Mouse (Mus musculus): ENCODE data around the gene Slc38a8. TPM values are rescaled to one million over a fixed set of nuclear protein-coding genes. Genes with fewer than 3 reads are reported as not detected.

The Slc38a8 gene
- polyA plus RNA-seq, 1 experiment from 2014 or later = not detected

DNA sequence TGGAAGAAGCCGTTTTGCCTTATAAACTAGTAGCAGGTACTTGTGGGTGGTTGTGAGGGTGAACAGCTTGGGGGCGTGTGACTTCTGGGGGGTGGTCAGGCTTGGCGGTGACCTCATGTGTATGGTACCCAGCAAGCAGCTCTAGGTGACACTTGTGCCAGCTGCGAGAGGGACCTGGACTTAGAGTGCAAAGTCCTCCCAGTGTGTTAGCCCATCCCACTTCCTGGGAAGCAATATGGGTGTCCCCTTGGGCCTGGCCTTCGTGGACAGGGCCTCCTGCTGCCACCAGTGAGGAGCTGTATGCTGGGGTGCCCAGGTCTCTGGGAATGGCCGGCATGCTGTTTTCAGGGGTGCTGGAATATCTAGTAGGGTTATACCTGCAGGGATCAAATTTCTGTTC, 62.6 kb downstream of the Slc38a8 start:
- Histone ChIP-seq H3K9ac (no peak overlapping the region), H3K27me3 (ENCODE audit: control insufficient read depth, insufficient read depth, low read length) (no peaks in the 10 kb centered on the region), H3K4me3 (replicated peaks; ENCODE audit: low read length) (no peak overlapping the region), H3K27ac (no peak overlapping the region), H3K36me3 (replicated peaks; ENCODE audit: control insufficient read depth, insufficient read depth) (no peaks in the 10 kb centered on the region), H3K4me1 (replicated peaks; ENCODE audit: control insufficient read depth, insufficient read depth, low read length) (peaks cover 7% of the 10 kb centered on the region; the same call in 1 of the 2 replicates), H3K4me2 (replicated peaks) (no peak overlapping the region), H3K9me3 (ENCODE audit: control insufficient read depth, low read length) (no peaks in the 10 kb centered on the region)
- 82% methylated on average over 6 of the region's 6 CpGs for WGBS
- no peak for DNase-seq (ENCODE audit: low spot score)
- no peak for ATAC-seq (ENCODE audit: low FRiP score)

DNA sequence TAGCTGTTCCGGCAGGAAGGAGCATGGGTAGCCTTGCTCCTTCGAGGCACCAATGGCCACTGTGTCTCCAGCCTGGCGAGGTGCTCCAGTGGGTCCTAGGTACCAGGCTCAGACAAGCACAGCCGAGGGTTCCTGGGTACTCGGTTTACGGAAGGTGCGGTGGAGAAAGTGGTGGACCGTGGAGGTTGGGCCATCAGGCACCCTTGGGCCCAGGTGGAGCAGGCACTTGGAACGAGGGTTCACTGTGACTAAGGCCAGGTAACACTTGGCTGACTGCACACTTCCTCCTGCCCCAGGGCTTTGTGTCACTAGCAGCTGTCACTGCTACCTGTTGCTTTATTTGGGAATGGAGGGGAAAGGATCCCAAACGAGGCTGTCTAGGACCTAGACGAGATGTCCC, 64.0 kb downstream of the Slc38a8 start:
- peaks cover 7% of the 10 kb centered on the region; the same call in 1 of the 2 replicates for H3K4me1 ChIP-seq (replicated peaks; ENCODE audit: control insufficient read depth, insufficient read depth, low read length)
- H3K9ac ChIP-seq = no peak overlapping the region
- ATAC-seq (ENCODE audit: low FRiP score) = no peak
- H3K9me3 ChIP-seq (ENCODE audit: control insufficient read depth, low read length) = no peaks in the 10 kb centered on the region
- WGBS = 78% methylated on average over 11 of the region's 11 CpGs
- no peak overlapping the region for H3K27ac ChIP-seq
- no peaks in the 10 kb centered on the region for H3K36me3 ChIP-seq (replicated peaks; ENCODE audit: control insufficient read depth, insufficient read depth)
- H3K4me2 ChIP-seq (replicated peaks) = no peak overlapping the region
- no peak overlapping the region for H3K4me3 ChIP-seq (replicated peaks; ENCODE audit: low read length)
- H3K27me3 ChIP-seq (ENCODE audit: control insufficient read depth, insufficient read depth, low read length) = no peaks in the 10 kb centered on the region
- DNase-seq (ENCODE audit: low spot score) = no peak

DNA sequence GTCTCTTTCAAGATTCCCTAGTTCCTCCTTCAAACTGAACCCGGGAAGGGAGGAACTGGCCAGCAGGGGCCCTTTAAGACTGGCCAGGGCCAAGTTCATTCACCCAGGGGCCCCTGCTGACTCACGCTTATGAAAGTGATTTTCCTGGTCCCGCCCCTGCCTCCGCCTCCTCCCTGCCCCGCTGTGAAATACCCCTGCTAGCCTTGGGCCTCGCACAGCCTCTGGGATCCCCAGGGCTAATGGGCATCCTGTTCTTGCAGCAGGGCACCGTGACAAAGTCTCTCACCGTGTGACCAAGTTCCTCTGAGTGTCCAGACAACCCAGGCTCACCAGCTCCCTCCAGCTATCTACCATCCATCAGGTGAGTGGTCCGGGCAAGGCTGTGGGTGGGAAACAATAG, 64.6 kb downstream of the Slc38a8 start:
- Histone ChIP-seq H3K9me3 (ENCODE audit: control insufficient read depth, low read length) (no peaks in the 10 kb centered on the region), H3K27ac (no peak overlapping the region), H3K4me3 (replicated peaks; ENCODE audit: low read length) (no peak overlapping the region), H3K4me1 (replicated peaks; ENCODE audit: control insufficient read depth, insufficient read depth, low read length) (peaks cover 7% of the 10 kb centered on the region; the same call in 1 of the 2 replicates), H3K4me2 (replicated peaks) (no peak overlapping the region), H3K27me3 (ENCODE audit: control insufficient read depth, insufficient read depth, low read length) (no peaks in the 10 kb centered on the region), H3K9ac (no peak overlapping the region), H3K36me3 (replicated peaks; ENCODE audit: control insufficient read depth, insufficient read depth) (no peaks in the 10 kb centered on the region)
- 17% methylated on average over 9 of the region's 9 CpGs for WGBS
- DNase-seq (ENCODE audit: low spot score) (no peak), ATAC-seq (ENCODE audit: low FRiP score) (no peak)

DNA sequence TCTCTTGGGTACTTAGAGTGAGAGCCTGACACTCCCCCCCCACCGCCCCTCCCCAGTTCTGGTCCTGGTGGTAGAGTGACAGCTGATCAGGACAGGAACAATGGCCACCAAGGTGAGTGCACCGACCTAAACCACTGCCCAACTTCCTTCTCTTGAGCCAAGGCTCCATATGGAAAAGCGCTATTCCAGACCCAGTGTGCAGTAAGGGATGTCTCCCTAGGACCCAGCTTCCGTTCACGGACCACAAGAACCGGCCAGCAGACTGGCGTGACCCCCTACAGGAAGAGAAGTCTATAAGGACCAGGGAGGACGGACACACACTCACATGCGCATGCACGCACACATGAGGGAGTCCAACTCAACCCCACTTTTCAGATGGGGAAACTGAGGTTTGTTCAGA, 65.2 kb downstream of the Slc38a8 start:
- Histone ChIP-seq H3K27ac (no peak overlapping the region), H3K9ac (no peak overlapping the region), H3K4me3 (replicated peaks; ENCODE audit: low read length) (no peak overlapping the region), H3K36me3 (replicated peaks; ENCODE audit: control insufficient read depth, insufficient read depth) (no peaks in the 10 kb centered on the region), H3K27me3 (ENCODE audit: control insufficient read depth, insufficient read depth, low read length) (no peaks in the 10 kb centered on the region), H3K4me2 (replicated peaks) (no peak overlapping the region), H3K4me1 (replicated peaks; ENCODE audit: control insufficient read depth, insufficient read depth, low read length) (peaks cover 7% of the 10 kb centered on the region; the same call in 1 of the 2 replicates), H3K9me3 (ENCODE audit: control insufficient read depth, low read length) (no peaks in the 10 kb centered on the region)
- 86% methylated on average over 10 of the region's 10 CpGs for WGBS
- no peak for ATAC-seq (ENCODE audit: low FRiP score)
- no peak for DNase-seq (ENCODE audit: low spot score)

DNA sequence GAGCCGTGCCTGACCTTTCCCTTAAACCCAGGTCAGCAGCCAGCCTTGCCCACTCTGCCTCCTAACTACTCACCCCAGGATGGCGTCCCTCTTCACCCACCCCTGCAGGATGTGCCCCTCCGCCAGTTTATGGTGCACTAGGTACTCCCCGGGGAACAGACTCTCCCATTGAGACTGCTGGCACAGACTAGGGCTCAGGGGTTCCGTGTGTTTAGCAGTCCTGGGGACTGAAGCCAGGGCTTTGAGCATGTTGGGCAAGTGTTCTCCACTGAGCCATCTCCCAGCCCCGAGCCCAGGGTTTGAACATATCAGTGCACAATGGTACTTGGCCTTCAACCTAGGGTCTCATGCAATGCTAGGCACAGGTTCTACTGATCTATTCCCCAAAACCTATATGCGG, 66.0 kb downstream of the Slc38a8 start:
- 0 out of 2 replicates have a peak, but pooled peaks cover 6% of the 10 kb centered on the region for H3K4me1 ChIP-seq (replicated peaks; ENCODE audit: control insufficient read depth, insufficient read depth, low read length)
- H3K36me3 ChIP-seq (replicated peaks; ENCODE audit: control insufficient read depth, insufficient read depth) = no peaks in the 10 kb centered on the region
- no peak for DNase-seq (ENCODE audit: low spot score)
- H3K9me3 ChIP-seq (ENCODE audit: control insufficient read depth, low read length) = no peaks in the 10 kb centered on the region
- H3K9ac ChIP-seq = no peak overlapping the region
- no peak overlapping the region for H3K4me2 ChIP-seq (replicated peaks)
- no peak overlapping the region for H3K27ac ChIP-seq
- H3K27me3 ChIP-seq (ENCODE audit: control insufficient read depth, insufficient read depth, low read length) = no peaks in the 10 kb centered on the region
- ATAC-seq (ENCODE audit: low FRiP score) = no peak
- H3K4me3 ChIP-seq (replicated peaks; ENCODE audit: low read length) = no peak overlapping the region
- WGBS = 86% methylated on average over 7 of the region's 7 CpGs

DNA sequence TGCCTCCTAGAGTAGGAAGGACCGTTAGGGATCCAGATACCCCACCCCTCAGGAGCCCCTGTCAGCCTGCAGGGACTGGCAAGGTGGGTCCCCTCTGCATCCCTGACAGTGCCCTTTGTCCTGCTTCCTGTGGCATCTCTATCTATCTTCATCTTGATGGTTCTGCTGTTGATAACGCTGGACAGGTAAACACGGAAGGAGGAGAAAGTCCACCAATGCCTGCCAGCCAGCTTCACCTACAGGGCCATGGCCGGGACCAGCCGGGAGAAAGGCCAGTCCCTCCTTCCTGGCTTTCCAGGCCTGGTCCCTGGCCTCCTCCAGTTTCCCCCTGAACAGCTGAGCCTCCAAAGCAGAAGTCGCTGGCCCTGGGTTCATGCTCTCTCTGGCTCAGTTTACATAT, 66.9 kb downstream of the Slc38a8 start:
- no peak overlapping the region for H3K27ac ChIP-seq
- ATAC-seq (ENCODE audit: low FRiP score) (no peak), DNase-seq (ENCODE audit: low spot score) (no peak)
- no peaks in the 10 kb centered on the region for H3K4me1 ChIP-seq (replicated peaks; ENCODE audit: control insufficient read depth, insufficient read depth, low read length)
- no peak overlapping the region for H3K4me2 ChIP-seq (replicated peaks)
- no peaks in the 10 kb centered on the region for H3K27me3 ChIP-seq (ENCODE audit: control insufficient read depth, insufficient read depth, low read length)
- H3K9ac ChIP-seq = no peak overlapping the region
- WGBS = 87% methylated on average over 6 of the region's 6 CpGs
- H3K4me3 ChIP-seq (replicated peaks; ENCODE audit: low read length) = no peak overlapping the region
- no peaks in the 10 kb centered on the region for H3K9me3 ChIP-seq (ENCODE audit: control insufficient read depth, low read length)
- H3K36me3 ChIP-seq (replicated peaks; ENCODE audit: control insufficient read depth, insufficient read depth) = no peaks in the 10 kb centered on the region

DNA sequence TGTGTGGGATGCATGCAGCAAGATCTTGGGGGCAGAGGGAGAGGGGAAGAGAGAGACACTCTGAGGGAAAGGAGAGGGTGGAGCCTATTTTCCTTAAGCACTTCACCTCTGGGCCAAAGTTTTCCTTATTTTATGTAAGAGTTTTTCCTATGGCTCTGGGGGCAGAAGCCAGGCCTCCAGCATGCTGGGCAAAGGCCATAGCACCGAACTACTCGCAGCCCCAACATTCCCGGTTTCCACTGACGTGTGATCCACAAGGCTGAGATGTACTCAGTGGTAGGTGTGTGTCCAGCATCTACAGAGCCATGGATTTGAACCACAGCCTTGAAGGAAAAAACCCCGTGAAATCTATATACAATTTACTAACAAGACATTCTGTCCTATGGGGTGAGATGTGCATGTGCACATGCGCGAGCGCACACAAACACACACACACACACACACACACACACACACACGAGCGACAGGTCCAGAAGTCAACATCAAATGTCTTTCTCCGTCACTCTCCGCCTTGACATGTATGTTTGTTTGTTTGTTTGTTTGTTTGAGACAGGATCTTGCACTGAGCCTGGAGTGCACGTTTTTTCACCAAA, 67.8 kb downstream of the Slc38a8 start, which contains the start of gene Osgin1:
TSS of gene Osgin1 (plus strand) at position 543 of the 593 bp plus-strand sequence.
- 88% methylated on average over 13 of the region's 13 CpGs for WGBS
- no peak within 1 kb of the TSS for H3K27ac ChIP-seq
- no peaks in the 10 kb centered on the region for H3K4me1 ChIP-seq (replicated peaks; ENCODE audit: control insufficient read depth, insufficient read depth, low read length)
- no peak for ATAC-seq (ENCODE audit: low FRiP score)
- no peak within 1 kb of the TSS for H3K9ac ChIP-seq
- H3K4me3 ChIP-seq (replicated peaks; ENCODE audit: low read length) = no peak within 1 kb of the TSS
- H3K4me2 ChIP-seq (replicated peaks) = no peak within 1 kb of the TSS
- no peaks in the 10 kb centered on the region for H3K36me3 ChIP-seq (replicated peaks; ENCODE audit: control insufficient read depth, insufficient read depth)
- no peaks in the 10 kb centered on the region for H3K27me3 ChIP-seq (ENCODE audit: control insufficient read depth, insufficient read depth, low read length)
- DNase-seq (ENCODE audit: low spot score) = no peak
- H3K9me3 ChIP-seq (ENCODE audit: control insufficient read depth, low read length) = no peaks in the 10 kb centered on the region

DNA sequence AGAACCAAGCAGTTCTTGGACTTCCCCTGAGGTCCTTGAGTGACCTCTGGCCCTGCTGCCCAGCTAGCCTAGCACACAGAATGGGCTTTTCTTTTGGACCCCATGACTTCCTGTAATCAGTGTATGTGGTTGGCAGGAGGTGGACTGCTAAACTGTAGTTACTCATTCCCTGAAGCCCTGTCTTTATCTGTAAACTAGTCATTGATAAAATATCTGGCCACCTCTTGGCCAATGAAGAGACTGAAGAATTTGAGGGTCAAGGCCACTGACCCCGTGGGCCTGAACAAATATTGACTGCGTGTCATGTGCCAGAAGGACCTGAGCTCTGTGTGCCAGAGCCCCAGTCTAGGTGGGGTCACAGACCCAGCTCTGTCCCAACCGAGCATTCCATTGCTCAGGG, 69.1 kb downstream of the Slc38a8 start:
- WGBS = 64% methylated on average over 3 of the region's 3 CpGs
- H3K4me3 ChIP-seq (replicated peaks; ENCODE audit: low read length) = no peak overlapping the region
- H3K4me2 ChIP-seq (replicated peaks) = no peak overlapping the region
- H3K36me3 ChIP-seq (replicated peaks; ENCODE audit: control insufficient read depth, insufficient read depth) = no peaks in the 10 kb centered on the region
- H3K4me1 ChIP-seq (replicated peaks; ENCODE audit: control insufficient read depth, insufficient read depth, low read length) = no peaks in the 10 kb centered on the region
- H3K27me3 ChIP-seq (ENCODE audit: control insufficient read depth, insufficient read depth, low read length) = no peaks in the 10 kb centered on the region
- no peak overlapping the region for H3K27ac ChIP-seq
- no peaks in the 10 kb centered on the region for H3K9me3 ChIP-seq (ENCODE audit: control insufficient read depth, low read length)
- no peak overlapping the region for H3K9ac ChIP-seq
- ATAC-seq (ENCODE audit: low FRiP score) (no peak), DNase-seq (ENCODE audit: low spot score) (no peak)

DNA sequence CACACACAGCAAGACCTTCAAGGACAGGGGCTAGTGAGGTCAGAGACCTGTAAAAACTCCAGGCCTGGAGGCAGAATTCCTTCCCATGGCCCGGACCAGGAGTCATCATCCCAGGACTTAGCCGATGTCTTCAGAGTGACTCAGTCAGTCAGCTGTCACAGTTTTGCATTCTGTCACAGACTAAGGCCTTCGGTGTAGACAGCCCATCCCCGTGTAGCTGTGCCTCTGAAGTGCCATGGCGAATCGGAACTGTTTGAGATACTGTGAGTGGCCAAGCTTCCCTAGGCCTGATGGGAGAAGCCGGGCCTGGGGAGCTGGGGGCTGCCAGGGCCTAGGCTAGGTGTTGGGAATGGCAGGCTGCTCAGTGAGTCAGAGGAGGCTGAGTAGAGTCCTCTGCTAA, 70.8 kb downstream of the Slc38a8 start:
- Histone ChIP-seq H3K4me3 (replicated peaks; ENCODE audit: low read length) (no peak overlapping the region), H3K27ac (no peak overlapping the region), H3K9me3 (ENCODE audit: control insufficient read depth, low read length) (no peaks in the 10 kb centered on the region), H3K9ac (no peak overlapping the region), H3K36me3 (replicated peaks; ENCODE audit: control insufficient read depth, insufficient read depth) (no peaks in the 10 kb centered on the region), H3K27me3 (ENCODE audit: control insufficient read depth, insufficient read depth, low read length) (no peaks in the 10 kb centered on the region), H3K4me2 (replicated peaks) (no peak overlapping the region), H3K4me1 (replicated peaks; ENCODE audit: control insufficient read depth, insufficient read depth, low read length) (no peaks in the 10 kb centered on the region)
- no peak for ATAC-seq (ENCODE audit: low FRiP score)
- 90% methylated on average over 7 of the region's 7 CpGs for WGBS
- DNase-seq (ENCODE audit: low spot score) = no peak

DNA sequence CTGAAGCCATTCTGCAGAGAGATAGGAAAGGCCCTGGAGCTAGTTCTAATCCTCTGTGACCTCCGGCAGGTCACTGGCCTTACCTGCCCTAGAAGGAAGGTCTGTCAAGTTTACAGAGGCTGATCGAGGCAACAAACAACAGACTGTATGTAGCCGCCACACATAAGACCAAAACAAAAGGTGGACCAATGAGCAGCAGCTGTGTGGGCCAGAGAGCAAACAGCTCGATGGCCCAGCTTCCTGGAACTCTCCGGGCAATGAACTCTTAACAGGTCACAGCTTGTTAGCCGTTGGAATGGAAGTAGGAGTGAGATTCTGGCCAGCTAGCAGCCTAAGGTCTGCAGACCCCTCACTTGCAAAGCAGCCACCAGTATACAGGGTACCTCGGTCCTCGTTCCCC, 71.2 kb downstream of the Slc38a8 start:
- no peak overlapping the region for H3K4me2 ChIP-seq (replicated peaks)
- H3K9me3 ChIP-seq (ENCODE audit: control insufficient read depth, low read length) = no peaks in the 10 kb centered on the region
- H3K4me1 ChIP-seq (replicated peaks; ENCODE audit: control insufficient read depth, insufficient read depth, low read length) = no peaks in the 10 kb centered on the region
- no peak overlapping the region for H3K9ac ChIP-seq
- no peak overlapping the region for H3K4me3 ChIP-seq (replicated peaks; ENCODE audit: low read length)
- 86% methylated on average over 8 of the region's 8 CpGs for WGBS
- DNase-seq (ENCODE audit: low spot score) = no peak
- no peak for ATAC-seq (ENCODE audit: low FRiP score)
- no peaks in the 10 kb centered on the region for H3K27me3 ChIP-seq (ENCODE audit: control insufficient read depth, insufficient read depth, low read length)
- no peak overlapping the region for H3K27ac ChIP-seq
- no peaks in the 10 kb centered on the region for H3K36me3 ChIP-seq (replicated peaks; ENCODE audit: control insufficient read depth, insufficient read depth)

All from hindbrain, embryonic 14.5 days (tissue).